Mouse (Mus musculus) cerebral cortex, adult 2 months (tissue): ENCODE results near the gene Dynll1.

ENCODE experiments used
- WGBS: fragments of 180-500 bp; shearing (Covaris S2); methylation state at CpG from one replicate; pipeline ENCODE4 v1.1.7; 2018; 5-methylcytosine and 5-hydroxymethylcytosine counted together

Gene Dynll1

GRCm38 (mm10) chr5:115268266-115268665, 32.5 kb downstream of the Dynll1 start:
- 56% methylated on average over 3 of the region's 3 CpGs for WGBS

- 56% methylated on average over 3 of the region's 3 CpGs for WGBS
Measured at GRCm38 (mm10) chr5:115267469-115268045, 33.2 kb downstream of the Dynll1 start.

GRCm38 (mm10) chr5:115266787-115267468, 33.9 kb downstream of the Dynll1 start:
- whole genome bisulfite sequencing = 57% methylated on average over 8 of the region's 8 CpGs

GRCm38 (mm10) chr5:115266340-115266739, 34.5 kb downstream of the Dynll1 start:
- 76% methylated on average over 5 of the region's 5 CpGs for WGBS

GRCm38 (mm10) chr5:115262502-115263291, 38.1 kb downstream of the Dynll1 start:
- 85% methylated on average over 14 of the region's 14 CpGs for WGBS

- WGBS = 69% methylated on average over 1 of the region's 1 CpGs
Measured at GRCm38 (mm10) chr5:115261880-115262279, 38.9 kb downstream of the Dynll1 start.

- WGBS = 74% methylated on average over 8 of the region's 8 CpGs
Measured at GRCm38 (mm10) chr5:115261141-115261540, 39.7 kb downstream of the Dynll1 start.

- WGBS = 77% methylated on average over 6 of the region's 6 CpGs
Measured at GRCm38 (mm10) chr5:115260356-115260755, 40.4 kb downstream of the Dynll1 start.

GRCm38 (mm10) chr5:115256909-115257546, 43.8 kb downstream of the Dynll1 start:
- 91% methylated on average over 10 of the region's 10 CpGs for WGBS

GRCm38 (mm10) chr5:115255472-115255871, 45.3 kb downstream of the Dynll1 start:
- WGBS = 33% methylated on average over 1 of the region's 1 CpGs
